Mouse (Mus musculus) erythroblast, embryonic 14.5 days (primary cell): ENCODE results near the gene Gm48551.

ENCODE experiments used
- GATA1 ChIP-seq: IDR thresholded peaks from 2 replicates; pipeline ENCODE4 v1.6.1; 2012; ENCODE audit warnings: low read length, inconsistent platforms, mixed read lengths
- TAL1 ChIP-seq: IDR thresholded peaks from 3 replicates; pipeline ENCODE4 v1.6.1; 2012; ENCODE audit warnings: low read length, inconsistent platforms, mixed read lengths

GRCm38 (mm10) chr10:81392270-81392669 lies 8.0 kb downstream of the Gm48551 start:
- no peak for TF ChIP-seq TAL1
- TF ChIP-seq GATA1, result no peak
